Mouse (Mus musculus): ENCODE measurements at regions not wholly inside any gene's neighbourhood (a gene's known extent, or its start where the extent isn't known, plus 50 kb on each side); places are given as distances from the start of the nearest gene placed in this dataset.

DNA sequence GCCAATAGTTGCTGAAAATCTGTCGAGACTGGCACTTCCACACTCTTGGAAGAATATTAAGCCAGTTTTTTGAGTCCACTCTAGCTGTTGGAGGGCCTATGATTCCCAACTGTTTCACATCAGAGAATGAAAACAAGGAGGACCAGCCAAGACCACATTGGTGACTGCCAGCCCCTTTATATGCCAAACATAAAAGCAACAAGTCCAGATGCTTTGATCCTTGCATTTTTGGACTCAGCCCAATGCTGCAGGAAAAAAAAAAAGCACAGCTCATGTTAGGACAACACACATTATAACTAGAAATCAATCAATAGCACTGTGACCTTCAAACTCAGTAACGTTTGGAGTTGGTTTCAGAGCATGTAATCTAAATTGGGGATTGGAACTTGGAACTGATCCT lies 712.9 kb downstream of the Mecom start:
- H3K36me3 ChIP-seq (replicated peaks in 1 of 2; ENCODE audit: control insufficient read depth in 1 of 2, insufficient read depth in 1 of 2, low read length in 1 of 2) = no peaks in the 10 kb centered on the region
- in situ Hi-C loops (cut with MboI; ENCODE audit: low pct_ligation_motif_present, low pct_unique_long_range_greater_than_20kb, low sequenced_read_pairs) = no loop called here
- H3K9me3 ChIP-seq (replicated peaks; ENCODE audit: low read length) = no peaks in the 10 kb centered on the region
- H3K4me2 ChIP-seq (ENCODE audit: insufficient read depth, low read depth, poor library complexity, severe bottlenecking) = no peak overlapping the region
- dilution Hi-C loops (cut with MboI; ENCODE audit: extremely low pct_ligation_motif_present, extremely low pct_unique_long_range_greater_than_20kb, low sequenced_read_pairs) = no loop called here
- H3K4me1 ChIP-seq (ENCODE audit: control insufficient read depth in 1 of 2, insufficient read depth in 2 of 2) = no peaks in the 10 kb centered on the region
- no peak overlapping the region for H3K27ac ChIP-seq (ENCODE audit: insufficient read depth, low read depth)
- no peak overlapping the region for H3K4me3 ChIP-seq (replicated peaks in 1 of 3; ENCODE audit: low read depth in 2 of 3, low read length in 2 of 3, poor library complexity in 1 of 3)
- no peaks in the 10 kb centered on the region for H3K79me2 ChIP-seq (replicated peaks; ENCODE audit: control insufficient read depth, extremely low read depth, insufficient read depth, poor library complexity, severe bottlenecking)
- TF ChIP-seq ZMIZ1 (IDR thresholded peaks at IDR 0.05; ENCODE audit: low read depth, low read length) (no peak), JUND (conservative IDR thresholded peaks at IDR 0.05; ENCODE audit: low read depth, low read length) (no peak), MAZ (IDR thresholded peaks at IDR 0.05; ENCODE audit: low read depth, low read length) (no peak), UBTF (IDR thresholded peaks at IDR 0.05; ENCODE audit: low read depth, low read length) (no peak), MAFK (IDR thresholded peaks at IDR 0.05; ENCODE audit: insufficient replicate concordance, low read length) (no peak), ZNF384 (IDR thresholded peaks at IDR 0.05; ENCODE audit: low read depth, low read length) (no peak), POLR2A (IDR thresholded peaks at IDR 0.05; ENCODE audit: low read depth, low read length) (no peak)
- no peak for DNase-seq (ENCODE audit: extremely low read depth)
- H3K9ac ChIP-seq (ENCODE audit: insufficient read depth, low read depth) = no peak overlapping the region
- no peaks in the 10 kb centered on the region for H3K27me3 ChIP-seq (replicated peaks)

DNA sequence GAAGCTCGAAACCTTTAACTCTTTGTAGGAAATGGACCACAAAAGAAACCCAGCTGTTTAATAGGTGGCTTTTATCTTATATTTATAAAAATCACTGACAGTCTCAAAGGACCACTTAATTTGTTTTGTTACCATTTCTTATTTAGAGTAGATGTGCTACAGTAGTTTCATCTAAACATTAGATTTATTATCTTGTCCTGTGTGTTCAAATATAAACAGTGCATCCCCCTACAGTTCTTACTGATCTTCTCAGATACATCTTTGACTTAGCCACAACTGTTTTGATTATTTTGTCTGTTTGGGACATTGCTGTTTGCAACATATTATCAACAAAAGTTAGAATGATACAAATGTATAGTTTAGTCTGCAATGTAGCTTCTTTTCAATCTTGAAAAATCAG lies 716.5 kb downstream of the Mecom start:
- no peak overlapping the region for H3K27ac ChIP-seq (ENCODE audit: insufficient read depth, low read depth)
- no peaks in the 10 kb centered on the region for H3K36me3 ChIP-seq (replicated peaks in 1 of 2; ENCODE audit: control insufficient read depth in 1 of 2, insufficient read depth in 1 of 2, low read length in 1 of 2)
- H3K4me3 ChIP-seq (replicated peaks in 1 of 3; ENCODE audit: low read depth in 2 of 3, low read length in 2 of 3, poor library complexity in 1 of 3) = no peak overlapping the region
- no peaks in the 10 kb centered on the region for H3K4me1 ChIP-seq (ENCODE audit: control insufficient read depth in 1 of 2, insufficient read depth in 2 of 2)
- dilution Hi-C loops (cut with MboI; ENCODE audit: extremely low pct_ligation_motif_present, extremely low pct_unique_long_range_greater_than_20kb, low sequenced_read_pairs) = no loop called here
- TF ChIP-seq JUND (conservative IDR thresholded peaks at IDR 0.05; ENCODE audit: low read depth, low read length) (no peak), MYC (IDR thresholded peaks at IDR 0.05; ENCODE audit: low read depth, low read length) (no peak), MAZ (IDR thresholded peaks at IDR 0.05; ENCODE audit: low read depth, low read length) (no peak), POLR2AphosphoS2 (IDR thresholded peaks at IDR 0.05; ENCODE audit: low read depth, low read length) (no peak), TCF12 (IDR thresholded peaks at IDR 0.05; ENCODE audit: low read depth, low read length) (no peak), CTCF (conservative IDR thresholded peaks at IDR 0.05 in 1 of 2, IDR thresholded peaks at IDR 0.05 in 1 of 2; ENCODE audit: low read depth in 2 of 2, low read length in 2 of 2) (no peak), CHD1 (IDR thresholded peaks at IDR 0.05; ENCODE audit: low read depth, low read length) (no peak), ELF1 (IDR thresholded peaks at IDR 0.05; ENCODE audit: low read depth, low read length) (no peak), NELFE (IDR thresholded peaks at IDR 0.05; ENCODE audit: low read depth, low read length) (no peak), RCOR1 (conservative IDR thresholded peaks at IDR 0.05; ENCODE audit: low read depth, low read length) (no peak)
- in situ Hi-C loops (cut with MboI; ENCODE audit: low pct_ligation_motif_present, low pct_unique_long_range_greater_than_20kb, low sequenced_read_pairs) = no loop called here
- H3K9me3 ChIP-seq (replicated peaks; ENCODE audit: low read length) = no peaks in the 10 kb centered on the region
- H3K79me2 ChIP-seq (replicated peaks; ENCODE audit: control insufficient read depth, extremely low read depth, insufficient read depth, poor library complexity, severe bottlenecking) = no peaks in the 10 kb centered on the region
- no peak overlapping the region for H3K4me2 ChIP-seq (ENCODE audit: insufficient read depth, low read depth, poor library complexity, severe bottlenecking)
- no peak overlapping the region for H3K9ac ChIP-seq (ENCODE audit: insufficient read depth, low read depth)
- no peaks in the 10 kb centered on the region for H3K27me3 ChIP-seq (replicated peaks)
- DNase-seq (ENCODE audit: extremely low read depth) = no peak

All from CH12.LX (cell line).